Mouse (Mus musculus) embryonic fibroblast, embryonic 13.5 days (primary cell): ENCODE data around the gene S100a9.

ENCODE experiments used
- CTCF ChIP-seq: IDR thresholded peaks from 2 replicates; pipeline ENCODE4 v1.5.1; 2011; ENCODE audit warnings: mild to moderate bottlenecking, control low read depth, low read length, moderate library complexity, borderline replicate concordance; ENCODE audit not compliant: insufficient read depth
- POLR2A ChIP-seq: IDR thresholded peaks from 2 replicates; pipeline ENCODE4 v1.6.1; 2011; ENCODE audit warnings: low read depth, mild to moderate bottlenecking, control low read depth, low read length, moderate library complexity

DNA sequence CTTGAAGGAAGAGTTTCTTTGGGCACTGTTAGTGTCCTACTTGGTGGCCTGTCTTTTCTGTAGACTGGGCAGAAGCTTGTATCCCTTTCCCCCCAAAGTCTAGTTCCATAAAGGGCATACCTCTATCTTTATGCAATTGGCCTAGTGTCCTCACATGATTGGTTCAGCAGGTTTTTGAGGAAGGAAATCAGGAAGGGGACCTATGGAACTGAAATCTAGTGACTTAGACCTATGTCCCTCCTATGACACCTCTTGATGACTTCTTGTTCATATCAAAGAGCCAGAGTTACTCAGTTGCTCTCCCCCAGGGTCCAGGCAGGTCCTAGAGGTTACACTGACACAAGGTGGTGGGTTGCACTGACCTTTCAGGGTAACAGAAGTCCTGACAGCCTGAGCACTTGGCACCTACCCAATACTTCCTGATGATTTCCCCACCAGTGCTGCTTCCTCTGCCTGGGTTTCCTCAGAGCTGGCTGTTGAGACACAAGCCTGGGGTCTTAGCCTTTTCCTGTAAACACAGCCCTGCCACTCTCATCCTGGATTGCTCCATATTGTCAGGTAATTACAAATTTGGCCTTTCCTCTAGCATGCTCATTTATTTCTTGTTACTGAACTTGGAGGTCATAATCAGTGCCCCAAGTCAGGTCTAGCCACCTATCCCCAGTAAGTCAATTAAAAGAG is 36.0 kb downstream of the S100a9 start:
- TF ChIP-seq CTCF (no peak), POLR2A (no peak)
